Mouse (Mus musculus) macrophage (primary cell): ENCODE data around the gene Cdkal1. TPM values are rescaled to one million over a fixed set of nuclear protein-coding genes. Genes with fewer than 3 reads are reported as not detected.

Experiments
- H3K27ac ChIP-seq: fragments of 350-480 bp; formaldehyde crosslinking; 2 replicates; pipeline ENCODE4 v1.9.0; 2021
- H3K36me3 ChIP-seq: fragments of 350-480 bp; formaldehyde crosslinking; 2 replicates; pipeline ENCODE4 v1.9.0; 2021; ENCODE audit errors: inconsistent target
- H3K4me3 ChIP-seq: fragments of 350-480 bp; formaldehyde crosslinking; 2 replicates; pipeline ENCODE4 v1.9.0; 2021; ENCODE audit errors: inconsistent target
- H3K79me2 ChIP-seq: fragments of 350-480 bp; formaldehyde crosslinking; 2 replicates; pipeline ENCODE4 v1.9.0; 2021; ENCODE audit errors: inconsistent target
- WGBS: methylation state at CpG from one replicate; pipeline ENCODE4 v1.1.7; 2026; ENCODE audit warnings: inconsistent platforms; ENCODE audit not compliant: missing documents; 5-methylcytosine and 5-hydroxymethylcytosine counted together
- polyA plus RNA-seq: library from polyadenylated mRNA; stranded (reverse); fragments of 250-400 nt; gene quantifications from 3 replicates; pipeline ENCODE4 v1.2.4, GENCODE M21; 2018; ENCODE audit warnings: inconsistent platforms

Cdkal1 gene
- polyA plus RNA-seq, 1 experiment from 2014 or later, result 12.2 TPM

- Histone ChIP-seq H3K36me3 (no peaks in the 10 kb centered on the region), H3K27ac (no peak overlapping the region), H3K79me2 (no peaks in the 10 kb centered on the region), H3K4me3 (no peak overlapping the region)
- WGBS, result 77% methylated on average over 6 of the region's 6 CpGs
These were observed 573.9 kb downstream of the Cdkal1 start for GRCm38 (mm10) chr13:29281556-29281955.

GRCm38 (mm10) chr13:29278156-29278555 lies 577.3 kb downstream of the Cdkal1 start:
- Histone ChIP-seq H3K36me3 (no peaks in the 10 kb centered on the region), H3K79me2 (no peaks in the 10 kb centered on the region), H3K4me3 (no peak overlapping the region), H3K27ac (no peak overlapping the region)
- WGBS, result 91% methylated on average over 4 of the region's 4 CpGs

GRCm38 (mm10) chr13:29274296-29274695 lies 581.2 kb downstream of the Cdkal1 start:
- WGBS, result 96% methylated on average over 11 of the region's 11 CpGs
- Histone ChIP-seq H3K4me3 (no peak overlapping the region), H3K27ac (no peak overlapping the region), H3K36me3 (no peaks in the 10 kb centered on the region), H3K79me2 (no peaks in the 10 kb centered on the region)

- Histone ChIP-seq H3K27ac (no peak overlapping the region), H3K4me3 (no peak overlapping the region), H3K79me2 (no peaks in the 10 kb centered on the region), H3K36me3 (no peaks in the 10 kb centered on the region)
- WGBS, result 71% methylated on average over 4 of the region's 4 CpGs
These were observed 581.7 kb downstream of the Cdkal1 start for GRCm38 (mm10) chr13:29273693-29274221.

- H3K4me3 ChIP-seq, result no peak overlapping the region
- H3K36me3 ChIP-seq, result no peaks in the 10 kb centered on the region
- H3K27ac ChIP-seq, result no peak overlapping the region
- no peaks in the 10 kb centered on the region for H3K79me2 ChIP-seq
These were observed 584.0 kb downstream of the Cdkal1 start for GRCm38 (mm10) chr13:29271451-29271850.

- H3K36me3 ChIP-seq, result no peaks in the 10 kb centered on the region
- no peaks in the 10 kb centered on the region for H3K79me2 ChIP-seq
- no peak overlapping the region for H3K27ac ChIP-seq
- WGBS, result 91% methylated on average over 11 of the region's 11 CpGs
- H3K4me3 ChIP-seq, result no peak overlapping the region
These were observed 591.3 kb downstream of the Cdkal1 start for GRCm38 (mm10) chr13:29264015-29264711.

- Histone ChIP-seq H3K4me3 (no peak overlapping the region), H3K36me3 (no peaks in the 10 kb centered on the region), H3K27ac (no peak overlapping the region), H3K79me2 (no peaks in the 10 kb centered on the region)
- 93% methylated on average over 4 of the region's 4 CpGs for WGBS
These were observed 593.3 kb downstream of the Cdkal1 start for GRCm38 (mm10) chr13:29262164-29262563.

GRCm38 (mm10) chr13:29248535-29248934 lies 606.9 kb downstream of the Cdkal1 start:
- 84% methylated on average over 3 of the region's 4 CpGs for WGBS

GRCm38 (mm10) chr13:29247800-29248199 lies 607.7 kb downstream of the Cdkal1 start:
- Histone ChIP-seq H3K4me3 (no peak overlapping the region), H3K79me2 (no peaks in the 10 kb centered on the region), H3K27ac (no peak overlapping the region), H3K36me3 (no peaks in the 10 kb centered on the region)
- WGBS, result 64% methylated on average over 3 of the region's 3 CpGs

More at GRCm38 (mm10) chr13:29248535-29248934, 606.9 kb downstream of the Cdkal1 start:
- Histone ChIP-seq H3K27ac (no peak overlapping the region), H3K36me3 (no peaks in the 10 kb centered on the region), H3K4me3 (no peak overlapping the region), H3K79me2 (no peaks in the 10 kb centered on the region)

GRCm38 (mm10) chr13:29235065-29235464 lies 620.4 kb downstream of the Cdkal1 start:
- no peak overlapping the region for H3K4me3 ChIP-seq
- no peaks in the 10 kb centered on the region for H3K79me2 ChIP-seq
- H3K36me3 ChIP-seq, result no peaks in the 10 kb centered on the region
- H3K27ac ChIP-seq, result no peak overlapping the region
- WGBS, result 32% methylated on average over 4 of the region's 4 CpGs

GRCm38 (mm10) chr13:29234442-29234841 lies 621.0 kb downstream of the Cdkal1 start:
- H3K79me2 ChIP-seq, result no peaks in the 10 kb centered on the region
- H3K36me3 ChIP-seq, result no peaks in the 10 kb centered on the region
- no peak overlapping the region for H3K27ac ChIP-seq
- H3K4me3 ChIP-seq, result no peak overlapping the region
- WGBS, result 87% methylated on average over 4 of the region's 4 CpGs

- 96% methylated on average over 11 of the region's 11 CpGs for WGBS
- Histone ChIP-seq H3K4me3 (no peak overlapping the region), H3K27ac (no peak overlapping the region), H3K79me2 (no peaks in the 10 kb centered on the region), H3K36me3 (no peaks in the 10 kb centered on the region)
These were observed 621.5 kb downstream of the Cdkal1 start for GRCm38 (mm10) chr13:29233970-29234369.

- WGBS, result 28% methylated on average over 4 of the region's 4 CpGs
- Histone ChIP-seq H3K79me2 (no peaks in the 10 kb centered on the region), H3K4me3 (no peak overlapping the region), H3K27ac (no peak overlapping the region), H3K36me3 (no peaks in the 10 kb centered on the region)
These were observed 622.8 kb downstream of the Cdkal1 start for GRCm38 (mm10) chr13:29232681-29233080.

GRCm38 (mm10) chr13:29224815-29225214 lies 630.7 kb downstream of the Cdkal1 start:
- H3K36me3 ChIP-seq, result no peaks in the 10 kb centered on the region
- 88% methylated on average over 5 of the region's 5 CpGs for WGBS
- H3K27ac ChIP-seq, result no peak overlapping the region
- no peaks in the 10 kb centered on the region for H3K79me2 ChIP-seq
- H3K4me3 ChIP-seq, result no peak overlapping the region

GRCm38 (mm10) chr13:29222261-29222838 lies 633.1 kb downstream of the Cdkal1 start:
- no peaks in the 10 kb centered on the region for H3K79me2 ChIP-seq
- H3K4me3 ChIP-seq, result no peak overlapping the region
- H3K27ac ChIP-seq, result no peak overlapping the region
- no peaks in the 10 kb centered on the region for H3K36me3 ChIP-seq
- 88% methylated on average over 10 of the region's 10 CpGs for WGBS
